Mouse (Mus musculus) liver, embryonic 14.5 days (tissue): ENCODE measurements at regions not wholly inside any gene's neighbourhood (a gene's known extent, or its start where the extent isn't known, plus 50 kb on each side); places are given as distances from the start of the nearest gene placed in this dataset.
A peak's percentile ranks its signal among the peaks of the same experiment; 100 is the strongest.

Source experiments
- ATAC-seq: fragments of 200-750 bp; cut with Nextera tagmentation; 2 replicates; pipeline ENCODE4 v1.8.0; 2017; ENCODE audit warnings: moderate number of reproducible peaks, mild to moderate bottlenecking, moderate library complexity; ENCODE audit not compliant: insufficient read depth
- DNase-seq, 3 experiments: peaks; one replicate each; pipeline ENCODE4 v3.0.0-alpha.2; 2012 to 2013; ENCODE audit warnings: low read depth in 3 of 3, low spot score in 3 of 3
- H3K27ac ChIP-seq: fragments of 300-500 bp; sonication (generic); 2 replicates; pipeline ENCODE4 v1.5.1; 2014; ENCODE audit warnings: moderate library complexity, mild to moderate bottlenecking, control low read depth, inconsistent platforms
- H3K27me3 ChIP-seq: fragments of 300-500 bp; sonication (generic); 2 replicates; pipeline ENCODE4 v1.6.1; 2014; ENCODE audit warnings: mild to moderate bottlenecking, low read length, moderate library complexity; ENCODE audit not compliant: control insufficient read depth, insufficient read depth
- H3K36me3 ChIP-seq: fragments of 300-500 bp; sonication (generic); replicated peaks from 2 replicates; pipeline ENCODE4 v1.6.1; 2014; ENCODE audit warnings: low read depth; ENCODE audit not compliant: control insufficient read depth, insufficient read depth
- H3K4me1 ChIP-seq, 2 experiments: fragments of 200-500 bp in 1 of 2; fragments of 300-500 bp in 1 of 2; sonication (generic) in 1 of 2; replicated peaks; 2 replicates each; pipeline ENCODE4 v1.6.1; 2012 to 2014; ENCODE audit warnings: antibody characterized with exemption in 1 of 2, inconsistent platforms in 1 of 2, low read length in 1 of 2; ENCODE audit not compliant: control insufficient read depth in 2 of 2, insufficient read depth in 2 of 2
- H3K4me2 ChIP-seq: fragments of 300-500 bp; sonication (generic); 2 replicates; pipeline ENCODE4 v1.6.1; 2014; ENCODE audit warnings: low read depth, mild to moderate bottlenecking, control low read depth, moderate library complexity
- H3K4me3 ChIP-seq, 2 experiments: fragments of 200-500 bp in 1 of 2; fragments of 300-500 bp in 1 of 2; sonication (generic) in 1 of 2; 2 replicates each; pipeline ENCODE4 v1.5.1; 2012 to 2014; ENCODE audit warnings: low read depth in 2 of 2, low read length in 2 of 2, mild to moderate bottlenecking in 2 of 2, control low read depth in 1 of 2, inconsistent platforms in 1 of 2, moderate library complexity in 1 of 2; ENCODE audit not compliant: insufficient read depth in 1 of 2
- H3K9ac ChIP-seq: fragments of 300-500 bp; sonication (generic); replicated peaks from 2 replicates; pipeline ENCODE4 v1.6.1; 2014; ENCODE audit warnings: mild to moderate bottlenecking, control low read depth, moderate library complexity
- H3K9me3 ChIP-seq: fragments of 300-500 bp; sonication (generic); 2 replicates; pipeline ENCODE4 v1.6.1; 2016; ENCODE audit warnings: low read length, mixed read lengths; ENCODE audit not compliant: control insufficient read depth
- CTCF ChIP-seq: IDR thresholded peaks from 2 replicates; pipeline ENCODE4 v1.5.1; 2016; ENCODE audit warnings: antibody characterized with exemption, low read depth, control low read depth
- EP300 ChIP-seq: IDR thresholded peaks from 2 replicates; pipeline ENCODE4 v1.6.1; 2016; ENCODE audit warnings: antibody characterized with exemption, low read depth
- WGBS: fragments of 180-500 bp; shearing (Covaris S2); extraction: QIAGEN DNeasy Blood & Tissue Kit; methylation state at CpG from one replicate; pipeline ENCODE4 v1.1.7; 2014; ENCODE audit not compliant: insufficient replicate concordance; 5-methylcytosine and 5-hydroxymethylcytosine counted together

DNA sequence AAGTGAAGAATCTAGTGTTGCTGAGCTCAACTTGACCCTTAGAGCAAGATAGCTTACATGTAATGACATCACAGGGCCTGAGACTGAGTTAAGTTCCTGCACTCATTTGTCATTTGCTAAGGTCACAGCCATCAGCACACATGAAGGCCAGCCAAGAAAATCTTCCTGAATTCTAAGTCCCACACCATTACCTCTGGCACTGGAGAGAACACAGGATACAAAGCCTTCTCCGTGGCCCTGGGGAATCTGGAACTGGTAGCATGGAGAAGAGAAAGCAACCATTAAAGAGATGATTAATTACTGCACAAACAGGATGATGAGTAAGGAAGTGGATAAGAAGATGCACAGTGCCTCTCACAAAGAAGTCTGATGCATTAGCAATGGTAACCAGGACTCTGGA, 232.0 kb downstream of the Wdr72 start:
- H3K36me3 ChIP-seq: no peaks in the 10 kb centered on the region
- H3K9me3 ChIP-seq: no peaks in the 10 kb centered on the region
- TF ChIP-seq EP300: no peak
- TF ChIP-seq CTCF: no peak
- H3K4me1 ChIP-seq: no peaks in the 10 kb centered on the region
- 68% methylated on average over 1 of the region's 1 CpGs for WGBS
- no peak overlapping the region for H3K4me2 ChIP-seq
- H3K4me3 ChIP-seq: no peak overlapping the region
- H3K27me3 ChIP-seq: no peaks in the 10 kb centered on the region
- DNase-seq: no peak
- ATAC-seq: no peak
- H3K9ac ChIP-seq: no peak overlapping the region
- H3K27ac ChIP-seq: no peak overlapping the region

DNA sequence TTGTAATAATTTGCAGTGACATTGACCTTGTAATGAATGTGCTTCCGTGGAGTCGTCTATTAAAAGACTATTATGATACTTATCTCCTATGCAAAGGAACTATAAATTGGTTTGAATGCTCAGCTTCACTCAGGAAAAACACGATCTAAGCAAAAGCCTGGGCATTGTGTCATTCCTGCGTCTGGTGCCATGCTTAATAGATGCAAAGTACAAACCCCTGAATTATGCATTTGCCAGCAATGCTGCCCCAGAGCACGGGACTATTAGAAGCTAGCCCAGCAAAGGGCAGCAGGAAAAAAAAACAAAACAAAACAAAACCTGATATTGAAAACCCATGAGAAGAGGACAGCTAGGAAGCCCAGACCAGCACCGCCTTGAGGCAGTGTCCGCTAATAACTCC, 234.9 kb downstream of the Wdr72 start:
- TF ChIP-seq CTCF (no peak), EP300 (no peak)
- DNase-seq (no peak), ATAC-seq (no peak)
- Histone ChIP-seq H3K27ac (no peak overlapping the region), H3K9me3 (no peaks in the 10 kb centered on the region), H3K27me3 (no peaks in the 10 kb centered on the region), H3K9ac (no peak overlapping the region), H3K4me3 (no peak overlapping the region), H3K36me3 (no peaks in the 10 kb centered on the region), H3K4me1 (no peaks in the 10 kb centered on the region; a peak in 1 of 4 replicates), H3K4me2 (no peak overlapping the region)
- whole genome bisulfite sequencing: 65% methylated on average over 7 of the region's 7 CpGs

DNA sequence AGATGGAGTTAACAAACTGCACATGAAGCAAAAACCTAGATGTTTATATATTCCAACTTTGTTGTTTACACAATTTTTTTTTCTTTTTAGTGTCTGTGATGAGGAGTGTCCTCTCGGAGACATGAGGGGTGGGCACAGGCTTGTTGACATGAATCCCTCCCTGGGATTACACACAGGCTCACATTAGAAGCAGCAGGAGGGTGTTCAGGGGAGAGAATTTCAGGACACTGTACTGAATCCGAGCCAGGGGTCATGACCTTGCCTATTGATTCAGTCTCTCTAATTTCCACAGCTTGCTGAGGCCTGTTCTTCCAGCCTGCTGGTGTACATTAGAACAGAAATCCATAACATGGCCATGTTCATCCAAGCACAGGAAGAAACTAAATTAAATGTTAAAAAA, 238.6 kb downstream of the Wdr72 start:
- Histone ChIP-seq H3K27me3 (no peaks in the 10 kb centered on the region), H3K4me3 (no peak overlapping the region), H3K36me3 (no peaks in the 10 kb centered on the region), H3K9ac (no peak overlapping the region), H3K27ac (no peak overlapping the region), H3K4me2 (no peak overlapping the region), H3K4me1 (no peaks in the 10 kb centered on the region; a peak in 1 of 4 replicates), H3K9me3 (no peaks in the 10 kb centered on the region)
- no peak for TF ChIP-seq EP300
- no peak for TF ChIP-seq CTCF
- WGBS: 15% methylated on average over 2 of the region's 2 CpGs
- ATAC-seq (no peak), DNase-seq (peak in 1 of 3 experiments; percentile 15)

DNA sequence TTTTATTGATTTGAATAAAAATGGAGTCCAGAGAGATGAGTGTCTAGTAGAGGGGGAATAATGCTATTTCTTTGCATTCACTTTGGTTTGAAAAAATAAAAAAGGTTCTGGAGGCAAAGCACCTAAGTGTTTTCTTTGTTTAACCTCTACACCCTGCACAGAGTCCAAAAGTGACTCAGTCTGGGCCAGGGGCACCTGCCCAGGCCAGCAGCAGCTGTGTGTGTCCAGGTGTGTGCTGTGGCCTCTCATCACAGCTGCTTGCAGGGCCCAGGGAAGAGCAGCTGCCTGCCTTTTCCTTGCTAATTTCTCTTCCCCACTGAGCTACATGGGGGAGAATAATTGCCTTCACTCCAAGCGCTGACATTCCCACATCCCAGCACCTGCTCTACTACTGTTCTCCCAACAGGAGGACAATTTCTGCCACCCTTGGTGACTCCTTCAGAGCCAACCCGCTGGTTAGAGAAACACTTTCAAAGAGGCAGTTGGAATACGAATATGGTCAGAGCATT, 255.8 kb downstream of the Wdr72 start:
- Histone ChIP-seq H3K4me2 (no peak overlapping the region), H3K36me3 (no peaks in the 10 kb centered on the region), H3K9me3 (no peaks in the 10 kb centered on the region), H3K4me3 (no peak overlapping the region), H3K9ac (no peak overlapping the region), H3K27ac (no peak overlapping the region), H3K27me3 (no peaks in the 10 kb centered on the region), H3K4me1 (no peaks in the 10 kb centered on the region)
- TF ChIP-seq CTCF: no peak
- no peak for TF ChIP-seq EP300
- DNase-seq: no peak
- WGBS: 28% methylated on average over 3 of the region's 3 CpGs
- no peak for ATAC-seq

DNA sequence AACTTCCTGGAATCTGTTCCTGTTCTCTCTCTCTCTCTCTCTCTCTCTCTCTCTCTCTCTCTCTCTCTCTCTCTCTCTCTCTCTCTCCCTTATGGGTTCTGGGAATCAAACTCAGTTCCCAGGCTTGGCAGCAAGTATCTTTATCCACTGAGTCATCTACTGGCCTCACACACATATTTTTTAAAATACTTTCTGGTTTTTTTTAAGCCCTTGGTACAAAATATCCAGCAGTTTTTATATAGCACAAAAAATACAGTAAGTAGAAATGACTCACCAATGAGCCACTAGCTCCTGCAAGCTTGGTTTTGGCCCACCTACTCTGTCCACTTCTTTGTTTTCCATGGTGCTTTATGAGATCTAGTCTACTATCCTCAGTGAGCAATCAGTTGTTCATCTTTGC, 266.0 kb downstream of the Wdr72 start:
- Histone ChIP-seq H3K4me2 (no peak overlapping the region), H3K27me3 (no peaks in the 10 kb centered on the region), H3K9me3 (no peaks in the 10 kb centered on the region), H3K4me3 (no peak overlapping the region), H3K4me1 (no peaks in the 10 kb centered on the region), H3K36me3 (no peaks in the 10 kb centered on the region), H3K27ac (no peak overlapping the region), H3K9ac (no peak overlapping the region)
- ATAC-seq (no peak), DNase-seq (no peak)
- TF ChIP-seq CTCF: no peak
- TF ChIP-seq EP300: no peak

DNA sequence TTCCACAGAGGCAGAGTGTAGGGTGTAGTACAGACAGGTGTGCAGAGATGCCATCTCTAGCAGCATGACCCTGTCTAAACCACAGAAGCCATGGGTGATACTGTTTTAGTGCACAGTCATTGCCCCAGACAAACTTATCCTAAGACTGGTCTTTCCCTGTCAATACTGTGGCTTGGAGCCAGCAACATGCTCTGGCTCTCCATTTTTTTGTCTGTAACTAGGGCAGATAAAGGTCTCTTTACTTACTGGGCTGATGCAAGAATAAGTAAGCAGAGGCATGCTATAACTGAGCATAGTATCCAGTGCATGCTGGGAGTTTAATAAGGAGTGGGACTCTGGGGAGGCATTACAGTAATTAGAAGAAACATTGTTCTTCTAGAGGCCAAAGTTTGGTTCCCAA, 267.0 kb downstream of the Wdr72 start:
- H3K9me3 ChIP-seq: no peaks in the 10 kb centered on the region
- H3K4me1 ChIP-seq: no peaks in the 10 kb centered on the region
- no peak for ATAC-seq
- H3K27ac ChIP-seq: no peak overlapping the region
- H3K4me3 ChIP-seq: no peak overlapping the region
- TF ChIP-seq CTCF: no peak
- no peak for TF ChIP-seq EP300
- no peak for DNase-seq
- H3K4me2 ChIP-seq: no peak overlapping the region
- H3K27me3 ChIP-seq: no peaks in the 10 kb centered on the region
- H3K9ac ChIP-seq: no peak overlapping the region
- no peaks in the 10 kb centered on the region for H3K36me3 ChIP-seq
